Comparison of ENCODE assay signal across 16 mouse cellular contexts in genomic region chr9:62210815-62211214, GRCm38 (mm10).
DNase-seq lines count a peak whose midpoint lies in the region.
"Had no signal": no experiment of that assay in that cellular context is flagged by ENCODE, and none has a peak within 500 bp of the region (broad histone marks: within the 10 kb centered on the region; RNA-seq: fewer than 3 reads in every experiment).

No protein-coding gene starts in this region.

- peak; percentile 33 to 60 for DNase-seq in frontal cortex, adult 2 months (ENCODE audit: extremely low spot score in 1 of 2, low spot score in 1 of 2)
- DNase-seq in frontal cortex, postnatal 10 days (ENCODE audit: low spot score in 2 of 2): no peak
- DNase-seq in left cerebral cortex, adult 18-20 months (ENCODE audit: low spot score in 2 of 2): peak; percentile 31 to 53
- DNase-seq in left cerebral cortex, adult 11 months (ENCODE audit: low spot score): no peak
- peak; percentile 22 for DNase-seq in testis, postnatal 10 days (ENCODE audit: low spot score)
- no peak for DNase-seq in testis, postnatal 14 days (ENCODE audit: low spot score)
- no peak for DNase-seq in urinary bladder, adult 2 months (ENCODE audit: low spot score)
- DNase-seq: adrenal gland, postnatal 10 days; adrenal gland, postnatal 36 days; B cell, adult 2 months; cerebellum, adult 11 months; cerebellum, adult 2 months; cerebellum, adult 9-11 months; cerebellum, postnatal 25 days; embryo, embryonic 11 days; gastrocnemius, postnatal 25 days had no signal

Comparison
In these comparisons a context has a peak if more than half of its experiments do, and no peak if none do; other contexts are left out.
1. DNase-seq: peak in frontal cortex, adult 2 months (2 of 2), left cerebral cortex, adult 18-20 months (2 of 2) and testis, postnatal 10 days (single experiment); none in frontal cortex, postnatal 10 days (0 of 2), left cerebral cortex, adult 11 months (single experiment), testis, postnatal 14 days (single experiment) and urinary bladder, adult 2 months (single experiment).